Mouse (Mus musculus): Measurements from ENCODE around the gene Rps27l.

GRCm38 (mm10) chr9:66988198-66988887, 42.5 kb downstream of the Rps27l start:
- TF ChIP-seq CTCF (IDR thresholded peaks at IDR 0.05) (no peak), EP300 (IDR thresholded peaks at IDR 0.05) (no peak)

All from lung, postnatal 0 days (tissue).